Mouse (Mus musculus) E14TG2a.4 (cell line): ENCODE measurements around the gene Slc25a21.

ENCODE experiments used
- CTCF ChIP-seq: conservative IDR thresholded peaks from 2 replicates; pipeline ENCODE4 v1.5.1; 2014; ENCODE audit warnings: low read length
- NANOG ChIP-seq: IDR thresholded peaks from 2 replicates; pipeline ENCODE4 v1.6.1; 2014; ENCODE audit warnings: borderline replicate concordance, low read length, mixed read lengths

DNA sequence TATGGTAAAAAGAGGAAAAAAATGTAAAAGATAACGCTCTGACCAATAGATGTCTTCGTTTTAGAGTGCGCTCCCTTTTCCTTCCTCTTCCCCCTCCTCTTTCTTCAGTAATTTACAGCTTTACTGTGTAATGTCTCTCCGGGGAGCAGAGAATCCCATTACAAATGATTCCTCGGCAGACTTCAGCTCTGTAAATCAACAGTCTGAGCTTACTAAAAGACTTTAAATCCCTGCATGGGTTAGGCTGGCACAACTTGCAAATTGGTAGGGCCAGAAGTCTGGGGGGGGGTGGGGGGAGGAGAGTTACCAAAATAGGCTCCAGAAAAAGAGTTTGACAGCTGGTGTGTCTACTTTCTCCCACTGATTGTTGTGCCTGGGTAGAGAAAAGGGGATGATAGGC, 128.7 kb downstream of the Slc25a21 start:
- TF ChIP-seq CTCF = no peak
- no peak for TF ChIP-seq NANOG
